In genomic region chr16:71108979-71109378, GRCm38 (mm10) we compare ENCODE assay signal across 28 mouse cellular contexts.
"Had no signal": no experiment of that assay in that cellular context is flagged by ENCODE, and none has a peak within 500 bp of the region (broad histone marks: within the 10 kb centered on the region; RNA-seq: fewer than 3 reads in every experiment).

No protein-coding gene starts in this region.

- H3K27ac ChIP-seq: gastrocnemius, adult 2 months; heart, adult 2 months; heart, embryonic 13.5 days; heart, embryonic 15.5 days; hindbrain, embryonic 13.5 days; hindbrain, embryonic 15.5 days; hindbrain, postnatal 0 days; layer of hippocampus, adult 2 months; left cerebral cortex, adult 2 months; limb, embryonic 10.5 days; limb, embryonic 12.5 days; liver, embryonic 13.5 days; liver, embryonic 15.5 days had no signal

- H3K9ac ChIP-seq: heart, embryonic 13.5 days; heart, embryonic 15.5 days; hindbrain, embryonic 13.5 days; hindbrain, embryonic 15.5 days; limb, embryonic 12.5 days; liver, embryonic 13.5 days; liver, embryonic 15.5 days had no signal

- H3K9me3 ChIP-seq: heart, embryonic 13.5 days; heart, embryonic 15.5 days; hindbrain, embryonic 13.5 days; hindbrain, embryonic 15.5 days; limb, embryonic 10.5 days; limb, embryonic 12.5 days; liver, embryonic 13.5 days; liver, embryonic 15.5 days had no signal

- H3K4me3 ChIP-seq: gastrocnemius, adult 2 months; heart, adult 2 months; heart, embryonic 13.5 days; heart, embryonic 15.5 days; hindbrain, embryonic 13.5 days; hindbrain, embryonic 15.5 days; layer of hippocampus, adult 2 months; left cerebral cortex, adult 2 months; limb, embryonic 10.5 days; limb, embryonic 12.5 days; liver, embryonic 13.5 days; liver, embryonic 15.5 days had no signal

- H3K4me1 ChIP-seq: heart, embryonic 13.5 days; heart, embryonic 15.5 days; hindbrain, embryonic 13.5 days; hindbrain, embryonic 15.5 days; limb, embryonic 10.5 days; limb, embryonic 12.5 days; liver, embryonic 13.5 days; liver, embryonic 15.5 days had no signal

- H3K36me3 ChIP-seq: heart, embryonic 13.5 days; heart, embryonic 15.5 days; hindbrain, embryonic 13.5 days; hindbrain, embryonic 15.5 days; limb, embryonic 10.5 days; limb, embryonic 12.5 days; liver, embryonic 13.5 days; liver, embryonic 15.5 days had no signal

- ATAC-seq: hindbrain, postnatal 0 days; intestine, embryonic 16.5 days had no signal

- DNase-seq: gastrocnemius, adult 2 months; gastrocnemius, postnatal 10 days; gastrocnemius, postnatal 25 days; heart, adult 11 months; heart, adult 2 months; heart, postnatal 14 days; heart, postnatal 36 days; kidney, adult 11 months; kidney, adult 2 months; kidney, adult 9 months; kidney, postnatal 10 days; kidney, postnatal 25 days; kidney, postnatal 4 days; liver; liver, embryonic 13.5 days had no signal

- H3K4me2 ChIP-seq: heart, embryonic 11.5 days; heart, embryonic 13.5 days; heart, embryonic 15.5 days; hindbrain, embryonic 13.5 days; hindbrain, embryonic 15.5 days; limb, embryonic 12.5 days; liver, embryonic 11.5 days; liver, embryonic 13.5 days; liver, embryonic 15.5 days had no signal

- H3K27me3 ChIP-seq: heart, embryonic 13.5 days; heart, embryonic 15.5 days; hindbrain, embryonic 13.5 days; hindbrain, embryonic 15.5 days; limb, embryonic 12.5 days; liver, embryonic 13.5 days; liver, embryonic 15.5 days had no signal
